Mouse (Mus musculus) lung, embryonic 15.5 days (tissue): ENCODE measurements at regions not wholly inside any gene's neighbourhood (a gene's known extent, or its start where the extent isn't known, plus 50 kb on each side); places are given as distances from the start of the nearest gene placed in this dataset.

Experiments used
- ATAC-seq: fragments of 200-750 bp; cut with Nextera tagmentation; 2 replicates; pipeline ENCODE4 v1.8.0; 2017; ENCODE audit warnings: moderate number of reproducible peaks, borderline replicate concordance; ENCODE audit not compliant: low FRiP score, low TSS enrichment; ENCODE audit errors: extremely low read depth
- H3K27ac ChIP-seq: fragments of 300-500 bp; sonication (generic); 2 replicates; pipeline ENCODE4 v1.5.1; 2015; ENCODE audit warnings: moderate library complexity, mild to moderate bottlenecking, inconsistent platforms
- H3K27me3 ChIP-seq: fragments of 300-500 bp; sonication (generic); 2 replicates; pipeline ENCODE4 v1.6.1; 2015; ENCODE audit warnings: inconsistent platforms
- H3K36me3 ChIP-seq: fragments of 300-500 bp; sonication (generic); 2 replicates; pipeline ENCODE4 v1.6.1; 2015; ENCODE audit warnings: inconsistent platforms
- H3K4me1 ChIP-seq: fragments of 300-500 bp; sonication (generic); 2 replicates; pipeline ENCODE4 v1.6.1; 2015; ENCODE audit warnings: inconsistent platforms
- H3K4me2 ChIP-seq: fragments of 300-500 bp; sonication (generic); 2 replicates; pipeline ENCODE4 v1.6.1; 2015; ENCODE audit warnings: inconsistent platforms, mild to moderate bottlenecking, moderate library complexity
- H3K4me3 ChIP-seq: fragments of 300-500 bp; sonication (generic); 2 replicates; pipeline ENCODE4 v1.5.1; 2015; ENCODE audit warnings: mild to moderate bottlenecking, inconsistent platforms
- H3K9ac ChIP-seq: fragments of 300-500 bp; sonication (generic); 2 replicates; pipeline ENCODE4 v1.6.1; 2015; ENCODE audit warnings: inconsistent platforms
- H3K9me3 ChIP-seq: fragments of 300-500 bp; sonication (generic); 2 replicates; pipeline ENCODE4 v1.6.1; 2016; ENCODE audit warnings: inconsistent platforms
- WGBS: fragments of 180-500 bp; shearing (Covaris S2); methylation state at CpG from one replicate; pipeline ENCODE4 v1.1.7; 2015; 5-methylcytosine and 5-hydroxymethylcytosine counted together

DNA sequence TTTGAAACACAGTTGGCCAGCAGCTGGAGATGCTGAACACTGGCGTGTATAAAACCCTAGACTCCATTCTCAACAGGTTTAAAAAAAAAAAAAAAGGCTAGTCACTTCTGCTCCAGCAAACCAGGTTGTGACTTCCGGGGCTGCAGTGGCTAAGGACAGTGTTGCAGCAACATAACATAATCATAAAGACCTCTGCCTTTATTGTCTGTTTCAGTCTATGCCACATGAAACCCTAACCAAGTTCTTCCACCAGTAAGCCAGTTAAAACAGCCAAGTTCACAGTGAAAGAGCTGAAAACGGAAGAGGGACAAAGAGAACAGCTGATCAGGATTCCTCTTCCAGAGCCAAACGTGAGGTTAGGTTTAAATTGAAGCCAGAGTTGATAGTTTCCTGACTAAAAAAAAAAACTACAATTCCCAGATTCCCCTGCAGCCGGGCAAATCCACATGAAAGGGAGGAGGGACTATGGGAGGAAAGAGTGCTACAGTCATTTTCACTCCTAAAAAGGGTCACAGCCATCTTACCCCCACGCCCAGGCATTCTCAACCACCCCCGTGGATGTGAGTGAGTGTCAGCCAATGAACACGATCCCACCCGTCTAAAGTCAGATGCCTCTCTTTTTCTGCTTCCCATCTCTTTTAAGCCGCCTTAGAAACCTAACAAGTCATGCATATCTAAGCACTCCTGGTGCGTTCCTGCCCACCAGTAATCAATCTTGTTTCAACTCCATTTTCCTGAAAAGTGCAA lies 69.8 kb upstream of the Serbp1 start:
- H3K9ac ChIP-seq: peak overlapping the region; percentile 31
- no peak overlapping the region for H3K27ac ChIP-seq
- no peaks in the 10 kb centered on the region for H3K27me3 ChIP-seq
- peak overlapping the region; percentile 45 for H3K4me3 ChIP-seq
- peak; percentile 65; the same call in 1 of the 2 replicates for ATAC-seq
- H3K4me1 ChIP-seq: peaks cover 9% of the 10 kb centered on the region
- no peaks in the 10 kb centered on the region for H3K9me3 ChIP-seq
- WGBS: 12% methylated on average over 11 of the region's 11 CpGs
- H3K4me2 ChIP-seq: peak overlapping the region; percentile 65
- H3K36me3 ChIP-seq: no peaks in the 10 kb centered on the region

DNA sequence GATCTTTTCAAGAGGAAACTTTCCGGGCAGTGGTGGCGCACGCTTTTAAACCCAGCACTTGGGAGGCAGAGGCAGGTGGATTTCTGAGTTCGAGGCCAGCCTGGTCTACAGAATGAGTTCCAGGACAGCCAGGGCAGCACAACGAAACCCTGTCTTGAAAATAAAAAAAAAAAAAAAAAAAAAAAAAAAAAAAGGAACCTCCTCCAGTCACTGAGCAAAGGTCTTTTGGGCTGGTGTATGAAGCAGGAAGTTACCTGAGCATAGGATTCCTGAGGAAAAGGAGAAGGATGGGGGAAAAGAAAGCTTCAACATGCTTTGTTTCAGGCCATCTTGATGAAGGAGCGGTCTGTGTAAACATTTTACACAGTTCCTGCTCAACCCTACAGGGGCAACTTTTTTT lies 72.9 kb upstream of the Serbp1 start:
- no peak overlapping the region for H3K4me3 ChIP-seq
- H3K4me1 ChIP-seq: peaks cover 9% of the 10 kb centered on the region
- H3K9ac ChIP-seq: no peak overlapping the region
- no peak overlapping the region for H3K27ac ChIP-seq
- no peaks in the 10 kb centered on the region for H3K36me3 ChIP-seq
- H3K4me2 ChIP-seq: no peak overlapping the region
- WGBS: 88% methylated on average over 6 of the region's 6 CpGs
- ATAC-seq: no peak
- no peaks in the 10 kb centered on the region for H3K27me3 ChIP-seq
- no peaks in the 10 kb centered on the region for H3K9me3 ChIP-seq

DNA sequence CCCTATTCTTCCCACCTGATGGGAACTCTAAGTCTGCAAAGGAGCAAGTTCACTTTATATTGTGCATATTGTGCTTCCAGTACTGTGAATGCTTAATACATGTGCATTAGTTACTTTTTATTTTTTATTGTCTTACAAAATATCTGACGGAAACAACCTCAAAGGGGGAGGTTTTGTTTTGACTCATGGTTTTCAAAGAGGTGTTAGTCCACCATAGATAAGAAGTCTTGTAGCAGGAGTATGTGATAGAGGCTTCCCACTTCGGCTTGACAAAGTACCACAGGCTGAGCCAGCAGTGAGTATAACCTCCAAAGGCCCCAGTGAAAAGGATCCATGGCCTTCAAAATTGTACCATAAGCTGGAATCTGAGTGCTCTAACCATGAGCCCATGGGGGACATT lies 74.0 kb upstream of the Serbp1 start:
- ATAC-seq: no peak
- H3K27me3 ChIP-seq: no peaks in the 10 kb centered on the region
- H3K4me2 ChIP-seq: no peak overlapping the region
- WGBS: 69% methylated on average over 2 of the region's 2 CpGs
- no peaks in the 10 kb centered on the region for H3K9me3 ChIP-seq
- H3K4me3 ChIP-seq: no peak overlapping the region
- no peak overlapping the region for H3K9ac ChIP-seq
- no peak overlapping the region for H3K27ac ChIP-seq
- H3K36me3 ChIP-seq: no peaks in the 10 kb centered on the region
- peaks cover 11% of the 10 kb centered on the region for H3K4me1 ChIP-seq

DNA sequence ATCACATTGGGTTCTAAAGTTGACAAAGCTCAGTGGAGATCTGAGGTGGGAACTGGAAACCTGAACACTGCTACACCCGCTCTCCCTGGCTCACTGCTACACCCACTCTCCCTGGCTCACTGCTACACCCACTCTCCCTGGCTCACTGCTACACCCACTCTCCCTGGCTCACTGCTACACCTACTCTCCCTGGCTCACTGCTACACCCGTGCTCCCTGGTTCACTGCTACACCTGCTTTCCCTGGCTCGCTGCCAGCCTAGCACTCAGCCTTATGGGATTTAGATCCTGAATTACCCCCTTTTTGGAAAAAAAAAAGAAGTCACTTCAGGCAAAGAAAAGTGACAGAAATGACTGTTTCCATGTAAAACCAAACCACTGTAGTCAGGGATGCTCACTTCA lies 75.2 kb upstream of the Serbp1 start:
- Histone ChIP-seq H3K4me1 (0 out of 2 replicates have a peak, but pooled peaks cover 4% of the 10 kb centered on the region), H3K9me3 (no peaks in the 10 kb centered on the region), H3K4me3 (no peak overlapping the region), H3K4me2 (no peak overlapping the region), H3K27me3 (no peaks in the 10 kb centered on the region), H3K27ac (no peak overlapping the region), H3K9ac (no peak overlapping the region), H3K36me3 (no peaks in the 10 kb centered on the region)
- no peak for ATAC-seq
- WGBS: 54% methylated on average over 3 of the region's 3 CpGs

DNA sequence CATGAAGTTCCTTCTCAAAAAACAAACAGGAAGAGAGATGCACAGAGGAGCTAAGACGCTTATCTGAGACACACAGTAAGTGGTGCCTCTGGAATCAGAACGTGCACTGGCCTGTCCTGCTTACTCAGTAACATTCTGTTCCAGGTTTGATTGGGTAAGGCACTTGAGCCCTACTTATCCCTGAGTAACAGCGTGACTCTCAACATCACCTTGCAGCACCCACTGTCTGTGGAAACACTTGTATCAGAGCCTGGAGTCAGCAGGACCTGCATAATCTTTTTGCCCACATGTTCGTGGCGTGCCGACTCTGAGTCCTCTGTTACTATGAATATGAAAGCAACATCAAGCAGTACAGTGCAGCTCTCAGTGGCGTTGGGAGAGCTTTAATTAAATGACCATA lies 76.4 kb upstream of the Serbp1 start:
- 57% methylated on average over 7 of the region's 7 CpGs for WGBS
- H3K27me3 ChIP-seq: no peaks in the 10 kb centered on the region
- H3K4me2 ChIP-seq: no peak overlapping the region
- H3K4me3 ChIP-seq: no peak overlapping the region
- 0 out of 2 replicates have a peak, but pooled peaks cover 4% of the 10 kb centered on the region for H3K4me1 ChIP-seq
- peak; percentile 58; the same call in 1 of the 2 replicates for ATAC-seq
- no peak overlapping the region; the same call in 1 of the 2 replicates for H3K27ac ChIP-seq
- no peaks in the 10 kb centered on the region for H3K36me3 ChIP-seq
- H3K9ac ChIP-seq: no peak overlapping the region
- H3K9me3 ChIP-seq: no peaks in the 10 kb centered on the region

DNA sequence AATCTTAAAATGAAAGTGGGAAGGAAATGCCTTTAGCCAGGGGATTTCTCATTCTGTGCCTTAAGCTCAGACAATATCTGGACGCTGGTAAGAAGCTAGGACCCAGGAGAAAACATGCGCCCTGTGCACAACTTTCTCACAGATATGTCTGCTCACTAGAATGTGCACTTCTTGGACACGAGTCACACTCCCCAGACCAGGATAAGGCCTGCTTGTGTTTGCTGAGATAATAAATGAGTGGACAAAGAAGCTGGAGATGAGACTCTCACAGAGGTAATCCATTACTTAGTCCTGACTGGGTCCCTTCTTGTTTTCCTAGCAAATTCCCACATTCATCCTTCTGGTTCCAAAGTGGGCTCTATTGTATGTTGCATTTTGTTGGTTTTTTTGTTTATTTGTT lies 77.4 kb upstream of the Serbp1 start:
- 61% methylated on average over 3 of the region's 3 CpGs for WGBS
- no peak overlapping the region for H3K27ac ChIP-seq
- no peak overlapping the region for H3K4me3 ChIP-seq
- 0 out of 2 replicates have a peak, but pooled peaks cover 4% of the 10 kb centered on the region for H3K4me1 ChIP-seq
- no peak overlapping the region for H3K4me2 ChIP-seq
- no peak for ATAC-seq
- no peaks in the 10 kb centered on the region for H3K36me3 ChIP-seq
- H3K9ac ChIP-seq: no peak overlapping the region
- no peaks in the 10 kb centered on the region for H3K27me3 ChIP-seq
- H3K9me3 ChIP-seq: no peaks in the 10 kb centered on the region

GRCm38 (mm10) chr6:67159726-67160523 lies 78.1 kb upstream of the Serbp1 start:
- Histone ChIP-seq H3K9me3 (no peaks in the 10 kb centered on the region), H3K36me3 (no peaks in the 10 kb centered on the region), H3K9ac (no peak overlapping the region), H3K27ac (no peak overlapping the region), H3K4me3 (no peak overlapping the region), H3K27me3 (no peaks in the 10 kb centered on the region), H3K4me2 (no peak overlapping the region), H3K4me1 (0 out of 2 replicates have a peak, but pooled peaks cover 4% of the 10 kb centered on the region)
- 61% methylated on average over 5 of the region's 5 CpGs for WGBS
- ATAC-seq: no peak

DNA sequence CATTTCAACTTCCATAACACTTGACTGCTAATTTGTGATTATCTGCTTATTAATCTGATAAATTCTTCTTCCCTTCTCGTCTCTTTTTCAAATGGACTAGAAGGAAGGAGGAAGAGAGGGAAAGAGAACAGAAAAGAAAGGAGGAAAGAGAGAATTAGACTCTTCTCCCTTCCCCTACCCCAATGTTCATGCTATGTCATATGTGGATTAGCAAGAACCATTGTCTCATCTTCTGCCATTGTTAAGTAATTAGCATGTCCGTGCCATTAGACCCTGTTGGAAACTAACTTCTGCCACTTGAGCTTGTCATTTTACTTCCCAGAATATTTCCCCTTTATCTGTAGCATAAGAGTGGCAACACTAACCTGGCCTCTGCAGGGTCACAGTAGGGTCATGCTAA lies 78.8 kb upstream of the Serbp1 start:
- 0 out of 2 replicates have a peak, but pooled peaks cover 4% of the 10 kb centered on the region for H3K4me1 ChIP-seq
- no peaks in the 10 kb centered on the region for H3K27me3 ChIP-seq
- no peaks in the 10 kb centered on the region for H3K9me3 ChIP-seq
- ATAC-seq: no peak
- no peaks in the 10 kb centered on the region for H3K36me3 ChIP-seq
- peak overlapping the region; percentile 30; the same call in 1 of the 2 replicates for H3K4me2 ChIP-seq
- no peak overlapping the region for H3K4me3 ChIP-seq
- H3K27ac ChIP-seq: no peak overlapping the region
- WGBS: 14% methylated on average over 2 of the region's 2 CpGs
- H3K9ac ChIP-seq: no peak overlapping the region

DNA sequence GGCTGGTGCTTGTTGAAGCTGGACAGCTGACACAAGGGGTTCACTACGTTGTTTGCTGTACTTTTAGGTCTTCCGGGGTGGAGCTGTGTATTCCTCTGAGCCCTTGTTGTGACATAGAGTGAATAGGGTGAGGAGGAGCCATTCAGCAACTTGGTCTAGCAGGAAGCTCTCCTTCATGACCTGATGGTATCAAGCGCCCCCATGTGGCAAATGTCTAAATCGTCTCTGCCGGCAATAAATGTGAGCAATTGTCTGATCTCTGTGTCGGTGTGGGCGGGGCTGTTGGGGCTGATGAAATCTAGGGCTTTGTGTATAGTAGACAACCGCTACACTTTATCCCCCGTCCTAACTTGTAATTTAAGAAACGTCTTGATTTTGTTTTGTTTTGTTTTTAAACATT lies 79.2 kb upstream of the Serbp1 start:
- no peak overlapping the region for H3K27ac ChIP-seq
- peak overlapping the region; percentile 30 for H3K4me2 ChIP-seq
- no peak overlapping the region for H3K9ac ChIP-seq
- H3K4me1 ChIP-seq: 0 out of 2 replicates have a peak, but pooled peaks cover 4% of the 10 kb centered on the region
- H3K36me3 ChIP-seq: no peaks in the 10 kb centered on the region
- under 1% methylated on average over 10 of the region's 10 CpGs for WGBS
- no peaks in the 10 kb centered on the region for H3K9me3 ChIP-seq
- no peaks in the 10 kb centered on the region for H3K27me3 ChIP-seq
- no peak overlapping the region for H3K4me3 ChIP-seq
- peak; percentile 86 for ATAC-seq

DNA sequence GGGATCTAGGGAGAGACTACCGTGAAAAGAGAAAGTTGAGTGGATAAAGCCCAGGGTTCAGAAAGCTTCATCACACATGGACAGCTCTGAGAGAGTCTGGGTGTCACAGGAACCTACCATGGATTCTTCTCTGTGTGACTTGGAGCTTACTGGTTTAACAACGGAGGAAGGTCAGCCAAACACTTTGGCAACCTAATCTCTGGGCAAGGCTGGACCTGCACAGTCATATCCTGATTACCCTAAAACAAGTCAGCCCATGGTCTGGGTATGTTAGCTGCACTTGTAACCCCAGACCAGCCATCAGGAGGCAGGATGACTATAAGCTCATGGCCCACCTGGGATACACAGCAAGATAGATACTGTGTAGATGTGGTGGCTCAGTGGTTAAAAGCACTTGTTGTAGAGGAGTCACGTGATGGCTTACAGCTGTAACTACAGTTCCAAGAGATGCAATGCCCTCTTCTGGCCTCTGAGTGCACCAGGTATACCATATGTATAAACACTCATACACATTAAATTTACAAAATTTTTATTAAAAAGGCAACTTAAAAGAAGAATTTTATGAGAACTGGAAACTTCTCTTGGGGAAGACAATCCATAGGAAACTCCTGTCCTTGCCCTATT lies 85.0 kb upstream of the Serbp1 start:
- no peak for ATAC-seq
- Histone ChIP-seq H3K4me1 (no peaks in the 10 kb centered on the region), H3K27ac (no peak overlapping the region), H3K9ac (no peak overlapping the region), H3K4me3 (no peak overlapping the region), H3K9me3 (no peaks in the 10 kb centered on the region), H3K36me3 (no peaks in the 10 kb centered on the region), H3K4me2 (no peak overlapping the region), H3K27me3 (no peaks in the 10 kb centered on the region)
- WGBS: 68% methylated on average over 3 of the region's 3 CpGs

DNA sequence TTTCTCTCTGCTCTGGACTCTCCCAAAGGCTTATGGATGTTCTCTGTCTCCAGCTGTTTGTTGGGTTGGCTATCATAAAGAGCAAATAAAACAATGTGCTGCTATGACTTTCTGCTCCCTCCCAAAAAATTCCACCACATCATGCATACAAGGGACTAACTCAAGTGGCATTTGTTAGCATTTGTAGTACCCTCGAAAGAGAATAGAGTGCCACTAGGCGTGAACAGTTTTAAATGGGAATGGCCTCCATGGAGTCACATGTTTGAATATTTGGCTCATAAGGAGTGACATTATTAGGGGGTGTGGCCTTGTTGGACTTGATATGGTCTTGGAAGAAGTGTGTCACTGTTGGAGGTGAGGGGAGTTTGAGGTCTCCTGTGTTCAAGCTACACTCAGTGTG lies 86.5 kb upstream of the Serbp1 start:
- no peak overlapping the region for H3K9ac ChIP-seq
- ATAC-seq: no peak
- 0 out of 2 replicates have a peak, but pooled peaks cover 4% of the 10 kb centered on the region for H3K4me1 ChIP-seq
- H3K27ac ChIP-seq: no peak overlapping the region
- WGBS: 73% methylated on average over 2 of the region's 2 CpGs
- no peaks in the 10 kb centered on the region for H3K27me3 ChIP-seq
- no peaks in the 10 kb centered on the region for H3K36me3 ChIP-seq
- no peak overlapping the region for H3K4me3 ChIP-seq
- H3K9me3 ChIP-seq: no peaks in the 10 kb centered on the region
- H3K4me2 ChIP-seq: no peak overlapping the region

DNA sequence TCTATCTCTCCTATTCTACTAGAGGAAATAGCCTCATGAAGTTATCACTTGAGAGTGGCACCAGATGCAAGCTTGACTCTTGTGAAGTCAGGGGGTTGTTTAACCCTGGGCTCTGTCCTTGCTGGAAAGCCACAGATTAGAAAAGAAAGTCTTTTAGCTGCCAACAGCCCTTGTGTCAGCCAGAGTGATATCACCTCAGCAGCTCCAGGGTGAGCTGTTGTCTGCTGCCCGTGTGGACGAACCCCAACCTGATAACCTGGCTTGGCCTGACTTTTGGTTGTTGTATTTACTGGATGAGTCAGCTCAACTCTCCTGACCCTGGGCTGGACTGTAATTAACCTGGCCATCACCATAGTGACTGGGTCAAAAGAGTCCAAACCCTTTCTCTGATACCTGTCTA lies 88.6 kb upstream of the Serbp1 start:
- no peak for ATAC-seq
- WGBS: 24% methylated on average over 2 of the region's 2 CpGs
- Histone ChIP-seq H3K4me2 (no peak overlapping the region), H3K4me3 (no peak overlapping the region), H3K9ac (no peak overlapping the region), H3K9me3 (no peaks in the 10 kb centered on the region), H3K27me3 (no peaks in the 10 kb centered on the region), H3K36me3 (no peaks in the 10 kb centered on the region), H3K4me1 (peaks cover 12% of the 10 kb centered on the region), H3K27ac (no peak overlapping the region)
